Mouse (Mus musculus): ENCODE data around the gene Snrpb2.

Gene Snrpb2

DNA sequence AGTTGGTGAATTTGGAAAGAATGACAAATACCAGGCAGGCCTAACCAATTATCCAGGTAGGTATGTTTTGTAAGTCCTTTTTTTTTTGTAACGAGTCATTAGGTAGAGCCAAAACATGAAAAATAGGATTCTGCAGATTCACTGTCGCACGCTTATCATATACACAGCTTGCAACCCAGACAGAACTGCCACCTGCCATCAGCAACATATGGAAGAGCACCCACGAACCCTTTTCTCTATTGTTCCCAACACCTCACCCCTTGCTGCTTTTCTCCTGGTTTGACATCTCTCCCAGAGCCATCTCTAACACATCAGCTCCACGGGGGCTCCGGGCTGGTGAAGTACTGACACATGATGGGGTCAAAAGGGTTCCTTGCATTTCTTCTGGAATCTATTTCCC is 31.9 kb downstream of the Snrpb2 start:
- DNase-seq (ENCODE audit: extremely low spot score) = no peak

DNA sequence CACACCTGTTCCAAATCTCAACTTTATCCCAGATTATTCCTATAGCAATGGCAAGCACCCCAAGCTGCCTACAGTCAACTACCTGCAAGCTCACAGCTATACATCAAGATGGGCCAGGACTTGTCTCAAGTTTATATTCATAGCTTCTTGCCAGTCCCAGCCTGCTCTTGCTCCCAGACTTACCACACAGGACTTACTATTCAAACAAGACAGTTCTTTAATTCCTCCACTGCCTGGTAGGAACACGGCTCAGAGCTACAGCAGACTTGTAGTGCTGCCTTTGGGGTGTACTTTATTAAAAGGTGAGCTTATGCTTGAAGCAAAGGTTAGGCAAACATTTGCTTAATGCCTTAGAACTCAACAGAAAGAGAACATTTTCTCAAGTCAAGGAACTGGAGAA is 34.3 kb downstream of the Snrpb2 start:
- no peak for DNase-seq (ENCODE audit: extremely low spot score)

DNA sequence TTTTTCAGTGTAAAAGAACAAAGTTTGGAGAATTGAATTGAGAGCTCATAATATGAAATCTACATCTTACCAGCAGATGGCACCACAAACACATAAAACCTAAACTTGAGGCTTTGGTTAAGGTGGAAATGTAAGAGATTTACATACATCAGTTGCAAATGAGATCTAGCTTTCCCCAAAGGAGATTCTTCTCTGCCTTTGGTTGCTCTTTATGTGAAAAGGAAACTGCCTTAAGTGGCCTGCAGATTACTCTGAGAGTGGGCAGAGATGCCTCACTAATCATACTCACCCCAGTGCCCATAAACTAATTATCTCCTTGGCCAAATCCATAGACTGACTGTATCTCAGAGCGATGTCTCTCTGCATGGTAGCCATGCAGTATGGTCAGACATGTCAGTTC is 51.0 kb downstream of the Snrpb2 start:
- peak; percentile 14 for DNase-seq (ENCODE audit: extremely low spot score)

DNA sequence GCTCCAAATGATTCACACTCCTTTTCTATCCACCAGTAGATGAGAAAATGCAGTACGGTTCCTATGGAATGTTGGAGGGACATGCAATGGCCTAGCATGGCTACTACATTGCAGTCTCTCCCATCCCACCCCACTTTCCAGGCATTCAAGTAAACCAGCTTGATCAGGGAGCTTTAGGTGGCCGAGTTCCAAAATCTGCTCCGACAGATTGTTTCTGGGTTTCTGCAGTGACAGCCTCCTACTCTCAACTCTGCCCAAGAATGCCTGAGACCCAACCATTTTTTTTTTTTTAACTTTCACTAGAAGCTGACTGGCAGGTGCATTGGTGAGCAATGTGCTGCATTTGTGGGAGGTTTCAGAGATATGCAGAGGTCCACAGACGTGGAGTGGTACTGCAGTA is 51.9 kb downstream of the Snrpb2 start:
- DNase-seq (ENCODE audit: extremely low spot score) = no peak

DNA sequence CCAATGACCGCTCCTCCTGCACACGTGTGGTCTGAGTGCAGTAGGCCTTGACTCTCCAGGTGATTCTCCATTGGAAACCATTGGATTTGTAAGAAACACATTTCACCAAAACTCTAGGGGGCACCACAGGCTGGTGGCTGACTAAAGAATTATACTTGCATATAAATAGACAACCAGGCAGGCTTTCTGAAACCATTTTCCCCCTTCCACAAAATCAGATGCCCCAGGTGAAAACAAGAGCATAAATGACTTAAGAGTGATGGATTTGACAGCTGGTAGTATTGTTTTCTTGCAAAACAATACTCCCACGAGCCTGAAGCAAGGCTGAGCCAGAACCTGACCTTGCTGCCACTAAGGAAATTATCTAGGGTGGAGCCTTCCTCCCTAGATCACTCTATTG is 54.6 kb downstream of the Snrpb2 start:
- DNase-seq (ENCODE audit: extremely low spot score) = no peak

DNA sequence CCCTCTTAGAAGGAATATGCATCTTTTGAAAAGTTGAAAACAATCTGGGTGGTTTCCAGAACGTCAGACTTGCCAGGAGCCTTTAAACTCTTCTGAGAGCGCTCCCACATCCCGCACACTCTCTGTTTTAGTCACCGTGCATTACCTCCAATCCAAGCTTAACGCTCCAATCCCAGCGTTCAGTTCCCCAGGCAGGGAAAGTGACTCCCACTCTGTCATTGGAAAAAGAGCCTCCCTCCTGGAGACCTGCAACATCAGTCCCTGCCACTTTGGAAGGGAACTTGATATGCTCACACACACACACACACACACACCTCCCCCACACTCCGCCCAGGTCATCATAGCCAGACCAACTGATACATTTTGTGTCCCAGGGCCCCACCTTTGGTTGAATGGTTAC is 55.4 kb downstream of the Snrpb2 start:
- DNase-seq (ENCODE audit: extremely low spot score) = no peak

Measured in embryo, embryonic 9.5 days (tissue).